Mouse (Mus musculus) inflammation-experienced regulatory T-cells (primary cell): ENCODE results near the gene Metrnl. TPM values are rescaled to one million over a fixed set of nuclear protein-coding genes. Genes with fewer than 3 reads are reported as not detected.

Experiments
- polyA plus RNA-seq, 2 experiments: library from polyadenylated mRNA; unstranded; fragments of 100-300 nt; shearing (Covaris generic); gene quantifications; one replicate each; pipeline ENCODE4 v1.2.1; 2017

Metrnl gene
- polyA plus RNA-seq = 10 to 100 TPM in 1 of 2 experiments, 1 to 10 TPM in 1; 4.4 to 13.1 TPM

DNA sequence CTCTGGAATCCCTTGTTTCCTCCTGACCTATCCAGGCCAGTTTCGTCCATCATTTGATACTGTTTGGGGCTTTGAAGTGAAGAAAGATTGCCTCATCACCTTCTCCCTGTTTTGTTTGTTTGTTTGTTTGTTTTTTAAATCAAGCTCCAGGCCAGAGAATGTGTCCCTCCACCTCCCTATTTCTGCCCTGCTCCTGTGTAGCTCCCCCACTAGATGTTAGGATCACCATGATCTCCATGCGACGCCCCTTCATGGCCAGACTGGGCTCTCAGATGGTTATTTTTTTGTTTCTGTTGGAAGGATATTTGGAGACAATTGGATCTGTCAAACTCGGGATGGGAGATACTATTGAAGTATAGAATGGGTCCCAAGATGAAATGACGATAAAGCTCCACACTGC lies at the start of gene Metrnl:
Gene Metrnl (plus strand): TSS at position 301 of the 400 bp plus-strand sequence.

DNA sequence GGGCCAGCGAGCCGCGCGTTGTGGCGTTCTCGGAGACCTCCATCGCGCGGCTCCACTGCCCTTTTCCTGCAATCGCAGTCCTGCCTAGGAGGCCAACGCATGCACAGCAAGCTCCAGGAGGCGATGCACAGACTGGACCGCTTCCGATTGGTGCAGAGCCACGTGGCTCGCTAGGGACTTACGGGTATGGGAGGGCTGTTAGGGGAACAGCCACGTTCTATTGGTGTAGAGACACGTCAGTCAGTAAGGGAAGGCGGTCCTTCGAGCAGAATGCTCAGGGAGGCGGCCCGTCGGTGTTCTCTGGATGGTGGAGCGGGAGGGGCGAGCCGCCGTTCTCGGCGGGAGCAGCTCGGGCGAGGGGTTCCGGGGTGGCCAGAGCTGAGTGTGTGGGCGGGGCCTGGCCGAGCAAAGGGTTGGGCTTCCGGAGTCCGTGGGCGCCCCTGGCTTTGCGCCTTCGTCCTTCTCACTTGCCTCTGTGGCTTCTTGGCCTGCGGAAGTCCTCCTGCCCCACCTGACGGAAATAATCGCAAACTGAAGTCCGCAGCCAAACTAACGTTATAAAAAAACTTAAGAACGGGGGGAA lies 28.3 kb upstream of the Metrnl start, which contains the start of gene B3gntl1:
Gene B3gntl1 (minus strand): TSS at position 164 of the 583 bp plus-strand sequence.

Other genes with a start within 250 kb of the Metrnl start
- gene Tbcd, start 249.6 kb upstream of the Metrnl start, polyA plus RNA-seq = 10 to 100 TPM; 42.8 to 48.2 TPM
- under 1 TPM; 0.20 to 0.35 TPM for gene Zfp750, start 182.2 kb upstream of the Metrnl start, polyA plus RNA-seq
- 10 to 100 TPM; 13.9 to 14.4 TPM for gene B3gntl1, start 28.4 kb upstream of the Metrnl start, polyA plus RNA-seq
- gene Ptchd3, start 128.7 kb downstream of the Metrnl start, polyA plus RNA-seq = not detected